Mouse (Mus musculus): ENCODE measurements around the gene Sall2.

- TF ChIP-seq CTCF (IDR thresholded peaks at IDR 0.05; ENCODE audit: borderline replicate concordance, control insufficient read depth, extremely low read depth, insufficient read depth, low read length, poor library complexity) (no peak), POLR2A (IDR thresholded peaks at IDR 0.05; ENCODE audit: control insufficient read depth, extremely low read depth, insufficient read depth, low read length, poor library complexity) (no peak)
These were observed 10.4 kb upstream of the Sall2 start for GRCm38 (mm10) chr14:52338751-52339511.

Measured in thymus, adult 2 months (tissue).